Mouse (Mus musculus) right cerebral cortex, postnatal 25 days (tissue): ENCODE results near the gene Ube2a.
"Not testable (repeated sequence)": the region's sequence is repeated elsewhere in the genome, so short reads cannot be mapped to it uniquely, and the experiment has no call there.

Experiments
- DNase-seq: peaks from one replicate; pipeline ENCODE4 v3.0.0; 2022

Ube2a gene

DNA sequence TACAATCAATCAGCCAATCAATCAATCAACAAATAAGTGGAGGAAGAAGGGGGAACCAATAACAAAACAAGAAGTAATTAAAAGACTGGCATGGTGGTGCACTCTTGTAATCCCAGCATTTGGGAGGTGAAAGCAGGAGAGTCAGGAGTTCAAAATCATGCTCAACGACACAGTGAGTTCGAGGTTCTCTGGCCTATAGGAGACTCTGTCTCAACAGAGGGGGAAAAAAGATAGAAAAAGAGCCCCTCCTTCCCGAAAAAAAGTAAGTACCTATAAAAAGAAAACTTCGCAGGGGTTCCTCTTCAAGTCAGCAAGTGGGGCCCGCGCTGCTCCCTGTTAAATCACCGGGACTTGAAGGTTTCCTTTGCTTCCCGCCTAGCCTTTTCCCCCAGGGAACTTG is at the start of gene Ube2a, which contains the start of gene C330007P06Rik:
Gene Ube2a (plus strand): TSS at position 136 of the 400 bp plus-strand sequence.
Gene C330007P06Rik (minus strand): TSS at position 347 of the 400 bp plus-strand sequence.
- no peak for DNase-seq

GRCm38 (mm10) chrX:36823932-36824711 is 49.6 kb upstream of the Ube2a start:
- DNase-seq, result no peak

- no peak for DNase-seq
Observed at GRCm38 (mm10) chrX:36825032-36825431, 48.7 kb upstream of the Ube2a start.

DNA sequence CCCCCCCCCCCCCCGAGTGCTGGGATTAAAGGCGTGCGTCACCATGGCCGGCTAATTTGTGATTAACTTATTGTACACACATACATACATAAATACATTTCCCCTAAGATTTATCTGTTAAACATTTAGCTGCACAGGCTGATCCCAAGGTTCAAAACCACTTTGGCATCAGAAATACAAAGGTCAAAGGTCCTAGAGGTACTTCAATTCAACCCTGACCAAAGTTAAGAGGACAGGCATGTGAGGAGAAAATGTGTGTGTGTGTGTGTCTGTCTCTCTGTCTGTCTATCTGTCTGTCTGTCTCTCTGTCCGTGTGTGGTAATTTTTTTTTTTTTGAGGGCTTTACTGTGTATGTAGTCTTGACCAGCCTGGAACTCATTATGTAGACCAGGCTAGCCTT is 46.8 kb upstream of the Ube2a start:
- no peak for DNase-seq

DNA sequence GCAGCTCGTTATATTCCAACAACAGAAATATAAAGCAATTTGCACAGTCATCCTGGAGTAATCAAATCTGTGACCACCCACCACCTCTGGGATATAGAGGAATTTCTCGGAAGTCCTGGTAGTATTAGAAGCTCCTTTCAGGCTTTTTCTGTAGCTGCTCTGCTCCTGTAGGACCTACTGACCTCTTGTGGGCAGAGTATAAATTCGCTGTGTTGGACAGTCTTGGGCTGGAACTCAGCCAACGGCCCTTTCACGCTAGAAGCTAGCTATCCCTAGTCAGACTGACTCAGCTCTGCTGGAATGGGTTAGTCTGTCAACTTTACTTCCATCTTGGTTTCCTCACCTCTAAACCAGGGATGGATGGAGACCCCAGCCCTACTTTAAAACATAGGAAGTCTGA is 43.4 kb upstream of the Ube2a start:
- no peak for DNase-seq

DNA sequence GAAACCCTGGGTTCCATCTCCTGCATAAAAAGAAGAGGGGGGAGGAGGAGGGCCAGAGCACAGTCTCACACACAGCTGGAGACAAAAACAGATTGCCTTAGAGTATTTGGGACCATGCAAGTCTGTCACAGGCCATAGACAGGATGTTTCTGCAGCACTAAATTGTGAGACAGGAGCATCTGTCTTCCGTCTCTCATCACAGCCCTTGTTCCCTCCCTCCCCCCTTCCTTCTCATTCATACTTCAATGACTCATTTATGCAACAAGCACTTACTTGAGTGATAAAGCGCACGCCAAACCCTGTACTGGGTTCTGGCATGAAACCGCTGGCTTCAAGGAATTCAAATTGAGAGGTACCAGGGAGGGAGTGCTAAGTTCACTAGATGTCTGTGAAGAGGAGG is 42.1 kb upstream of the Ube2a start:
- no peak for DNase-seq

DNA sequence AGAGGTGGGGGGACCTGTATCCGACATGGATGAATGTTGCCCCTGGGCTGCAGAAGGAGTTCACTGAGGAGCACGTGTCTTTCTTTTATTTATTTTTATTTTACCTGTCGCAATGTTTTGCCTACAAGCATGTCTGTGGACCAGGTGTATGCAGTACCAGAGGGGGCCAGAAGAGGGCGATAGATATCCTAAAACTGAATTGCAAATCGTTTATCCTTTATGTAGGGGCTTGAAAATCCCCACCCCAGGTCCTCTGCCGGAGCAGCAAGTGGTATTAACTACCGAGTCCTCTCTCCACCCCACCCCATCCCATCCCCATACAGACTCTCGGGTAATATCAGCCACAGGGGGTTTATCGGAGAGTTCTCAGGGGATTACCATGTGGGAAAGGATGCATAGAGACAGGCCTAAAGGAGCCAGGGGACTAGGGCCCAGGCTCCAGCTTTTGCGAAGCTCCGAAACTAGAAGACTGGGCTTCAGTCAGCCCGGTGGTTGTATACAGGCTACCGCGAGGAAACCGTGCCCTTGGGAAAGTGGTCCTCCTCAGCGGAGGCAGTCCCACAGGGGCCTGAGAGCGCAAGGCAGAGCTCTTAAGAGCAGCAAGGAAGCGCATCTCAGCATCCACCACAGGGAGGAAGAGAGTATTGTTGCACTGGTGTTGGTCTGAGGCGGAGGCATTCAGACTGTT is 40.2 kb upstream of the Ube2a start:
- DNase-seq, result peak; percentile 39

GRCm38 (mm10) chrX:36837069-36837676 is 36.5 kb upstream of the Ube2a start:
- no peak for DNase-seq

GRCm38 (mm10) chrX:36839391-36839790 is 34.3 kb upstream of the Ube2a start:
- DNase-seq, result no peak

- DNase-seq, result no peak
Observed at GRCm38 (mm10) chrX:36841698-36842097, 32.0 kb upstream of the Ube2a start.

DNA sequence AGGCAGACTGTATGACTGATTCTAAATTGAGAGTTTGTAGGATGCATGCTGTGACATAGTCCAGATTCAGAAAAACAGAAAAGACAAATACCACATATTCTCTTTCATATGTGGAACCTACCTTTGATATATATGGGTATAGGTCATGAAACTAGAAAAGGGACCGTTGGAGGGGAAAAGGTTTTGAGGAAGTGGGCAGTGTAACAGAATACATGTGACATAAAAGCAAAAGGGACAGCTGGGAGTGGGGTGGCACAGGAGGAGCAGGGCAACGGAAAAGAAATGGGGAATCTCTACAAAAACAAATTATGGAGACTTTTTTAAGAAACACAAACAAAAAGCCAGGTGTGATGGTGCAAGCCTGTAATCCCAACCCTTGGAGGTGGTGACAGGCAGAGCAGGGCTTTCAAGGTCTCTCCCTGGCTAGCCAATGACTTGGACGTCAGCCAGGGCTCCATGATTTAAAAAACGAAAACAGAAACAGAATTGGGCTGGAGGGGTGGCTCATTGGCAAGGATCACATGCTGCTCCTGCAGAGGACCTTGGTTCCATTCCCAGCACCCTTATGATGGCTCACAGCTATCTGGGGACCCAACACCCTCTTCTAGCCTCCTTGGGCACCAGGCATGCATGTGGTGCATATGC is 30.2 kb upstream of the Ube2a start:
- DNase-seq, result no peak

GRCm38 (mm10) chrX:36847152-36847551 is 26.5 kb upstream of the Ube2a start:
- DNase-seq, result no peak

GRCm38 (mm10) chrX:36852631-36853030 is 21.1 kb upstream of the Ube2a start:
- DNase-seq, result no peak

GRCm38 (mm10) chrX:36863766-36864608 is 9.7 kb upstream of the Ube2a start:
- DNase-seq, result peak; percentile 80

GRCm38 (mm10) chrX:36864609-36865328 is 8.9 kb upstream of the Ube2a start:
- no peak for DNase-seq

GRCm38 (mm10) chrX:36870372-36870771 is 3.3 kb upstream of the Ube2a start:
- no peak for DNase-seq

GRCm38 (mm10) chrX:36874178-36874696 is 537 bp downstream of the Ube2a start:
- DNase-seq, result peak; percentile 84

GRCm38 (mm10) chrX:36874704-36875128 is 1.0 kb downstream of the Ube2a start:
- peak; percentile 18 for DNase-seq

DNA sequence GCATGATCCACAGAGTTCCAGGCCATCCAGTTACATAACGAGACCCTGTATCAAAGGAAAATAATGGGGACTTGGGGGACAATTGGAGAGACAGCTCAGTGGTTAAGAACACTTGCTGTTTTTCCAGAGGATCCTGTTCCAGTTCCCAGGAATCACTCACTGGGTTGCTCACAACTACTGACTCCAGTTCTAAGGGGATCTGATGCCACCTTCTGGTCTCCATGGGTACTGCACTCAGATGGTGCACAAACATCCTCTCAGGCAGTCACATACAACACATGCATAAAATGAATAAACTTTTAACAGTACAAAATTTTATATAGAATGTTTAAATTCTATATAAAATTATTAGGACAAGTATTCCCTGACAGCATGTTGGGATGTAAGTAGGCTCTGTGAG is 11.0 kb downstream of the Ube2a start:
- DNase-seq, result no peak

GRCm38 (mm10) chrX:36898931-36899330 is 25.2 kb downstream of the Ube2a start:
- not testable (repeated sequence) for DNase-seq

DNA sequence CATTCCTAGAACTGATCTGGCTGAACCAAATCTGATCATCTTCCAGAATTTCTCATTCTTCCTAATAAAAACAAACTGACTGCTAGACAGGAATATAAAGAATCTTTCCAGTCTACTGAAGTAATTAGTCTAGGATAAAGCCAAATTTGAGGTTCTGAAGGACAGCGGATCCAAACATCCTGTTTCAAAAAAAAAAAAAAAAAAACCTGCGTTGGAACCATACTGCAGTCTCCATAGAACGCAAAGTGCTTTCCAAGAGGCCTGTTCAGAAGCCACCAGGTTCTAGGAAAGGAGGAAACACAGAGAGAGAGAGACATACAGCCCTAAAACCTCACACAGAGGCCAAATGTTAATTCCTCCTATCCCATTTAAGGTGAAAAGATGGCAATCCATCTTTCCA is 28.0 kb downstream of the Ube2a start:
- no peak for DNase-seq
